Mouse (Mus musculus) heart, postnatal 0 days (tissue): ENCODE results near the gene Bcar3.

Experiments used
- CTCF ChIP-seq: IDR thresholded peaks from 2 replicates; pipeline ENCODE4 v1.5.1; 2016; ENCODE audit warnings: antibody characterized with exemption, control low read depth, low read depth
- EP300 ChIP-seq: IDR thresholded peaks from 2 replicates; pipeline ENCODE4 v1.6.1; 2016; ENCODE audit warnings: antibody characterized with exemption, low read depth

DNA sequence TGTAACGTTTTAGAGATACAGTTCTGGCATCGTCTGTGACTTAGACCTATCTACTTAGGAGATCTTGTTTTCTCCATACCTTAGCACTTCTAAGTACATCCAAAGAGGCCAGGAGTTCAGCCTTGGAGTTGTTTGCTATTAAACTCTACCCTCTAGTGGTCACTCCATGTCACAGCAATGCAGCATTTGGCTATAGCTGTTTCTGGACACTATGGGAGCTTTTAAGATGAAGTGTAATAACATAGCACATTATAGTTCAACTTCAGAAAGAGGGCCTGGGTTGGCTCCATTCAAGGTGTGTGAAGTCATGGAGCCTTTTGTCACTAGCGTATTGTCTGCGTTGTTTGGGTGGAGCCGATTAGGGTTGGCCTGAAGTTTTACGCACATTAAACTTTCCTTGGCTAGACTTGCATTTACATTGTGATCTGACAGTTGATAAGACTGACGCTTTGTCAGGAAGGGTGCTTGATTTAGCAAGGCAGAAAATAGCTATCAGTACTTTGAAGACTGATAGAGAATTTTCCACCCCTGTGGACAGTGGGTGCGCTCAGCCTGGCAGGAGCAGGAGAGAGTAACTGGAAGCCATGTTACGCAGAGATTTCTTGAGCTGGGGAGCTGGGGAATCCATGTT, 172.3 kb downstream of the Bcar3 start:
- peak; percentile 93 for TF ChIP-seq CTCF
- TF ChIP-seq EP300, result no peak
